Mouse (Mus musculus) ovary, postnatal 14 days (tissue): Measurements from ENCODE around the gene Olfr76.
"Not testable (repeated sequence)": the region's sequence is repeated elsewhere in the genome, so short reads cannot be mapped to it uniquely, and the experiment has no call there.

Experiments
- DNase-seq: peaks from one replicate; pipeline ENCODE4 v3.0.0; 2022; ENCODE audit warnings: low spot score

Olfr76 gene

GRCm38 (mm10) chr19:12123103-12123502, at the start of gene Olfr76:
Olfr76 (minus strand) TSS chr19:12123203.
- DNase-seq: no peak

GRCm38 (mm10) chr19:12170062-12170599, 47.1 kb upstream of the Olfr76 start, which contains the start of gene Olfr1555-ps1:
Olfr1555-ps1 (minus strand) TSS chr19:12170112.
- not testable (repeated sequence) for DNase-seq

DNA sequence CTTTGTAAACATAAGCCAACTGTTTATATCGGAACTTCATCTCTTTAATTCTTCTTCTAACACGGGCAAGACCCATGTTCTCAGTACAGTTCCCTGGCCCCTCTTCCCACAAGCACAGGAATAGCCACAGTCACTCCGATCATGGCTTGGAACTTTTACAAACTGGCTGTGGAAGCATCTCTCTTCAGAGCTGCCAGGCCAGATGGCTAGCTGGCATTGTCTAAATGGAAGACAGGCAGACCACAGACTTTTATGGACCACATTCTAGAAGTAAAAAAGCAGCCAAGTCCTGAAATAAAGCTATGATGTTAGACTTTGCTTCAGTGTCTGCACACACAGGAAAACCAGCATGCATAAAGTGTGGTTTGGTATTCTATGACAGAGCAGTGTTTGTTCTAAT, 22.4 kb upstream of the Olfr76 start:
- DNase-seq: no peak

- no peak for DNase-seq
These were observed 20.4 kb upstream of the Olfr76 start for GRCm38 (mm10) chr19:12143356-12143755.

DNA sequence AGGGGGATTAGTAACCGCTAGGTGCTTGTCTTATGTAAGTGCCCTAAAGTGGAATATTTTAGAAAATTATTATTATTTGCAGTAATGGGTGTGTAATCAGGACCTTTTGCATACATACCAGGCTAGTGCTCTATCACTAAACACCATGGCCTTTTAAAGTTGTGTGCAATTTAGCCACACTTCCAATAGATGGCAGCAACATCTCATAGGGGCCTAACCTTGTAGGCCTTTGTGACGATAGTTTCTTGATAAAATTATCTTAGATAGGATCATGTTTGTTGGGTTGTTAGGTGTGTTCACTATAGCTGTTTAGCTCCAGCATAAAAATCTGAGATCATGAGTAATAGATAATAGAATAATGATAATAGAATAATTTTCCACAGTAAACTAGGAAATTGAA, 11.3 kb upstream of the Olfr76 start:
- DNase-seq: no peak

DNA sequence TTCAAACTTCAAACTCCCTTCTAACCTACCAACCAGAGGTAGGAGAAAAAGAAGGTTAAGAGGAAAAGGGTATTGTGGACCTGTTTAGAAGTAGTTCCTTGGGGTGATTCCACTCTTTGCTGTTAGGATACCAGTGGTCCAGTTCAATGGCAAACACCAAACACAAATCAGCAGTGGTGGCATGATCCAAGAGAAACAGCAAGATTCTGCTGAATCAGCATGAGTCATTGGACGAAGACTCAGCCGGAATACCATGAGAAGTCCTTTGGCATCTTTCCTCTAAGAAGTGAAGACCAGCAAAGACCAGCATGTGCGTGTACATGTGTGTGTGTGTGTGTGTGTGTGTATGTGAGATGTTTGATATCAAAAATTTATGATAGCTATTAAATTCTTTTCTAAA, 6.5 kb downstream of the Olfr76 start:
- DNase-seq: no peak

GRCm38 (mm10) chr19:12115797-12116196, 7.2 kb downstream of the Olfr76 start, which contains the start of gene Olfr1428:
Olfr1428 (minus strand) TSS chr19:12115897.
- DNase-seq: no peak

- no peak for DNase-seq
These were observed 9.2 kb downstream of the Olfr76 start for GRCm38 (mm10) chr19:12113807-12114206.

GRCm38 (mm10) chr19:12104541-12104940, 18.5 kb downstream of the Olfr76 start:
- DNase-seq: no peak

- no peak for DNase-seq
These were observed 19.8 kb downstream of the Olfr76 start, which contains the start of gene Olfr1427 for GRCm38 (mm10) chr19:12103234-12103633. Olfr1427 (minus strand) TSS chr19:12103334.

GRCm38 (mm10) chr19:12091913-12092312, 31.1 kb downstream of the Olfr76 start, which contains the start of gene Olfr1426:
Olfr1426 (minus strand) TSS chr19:12092013.
- DNase-seq: no peak

DNA sequence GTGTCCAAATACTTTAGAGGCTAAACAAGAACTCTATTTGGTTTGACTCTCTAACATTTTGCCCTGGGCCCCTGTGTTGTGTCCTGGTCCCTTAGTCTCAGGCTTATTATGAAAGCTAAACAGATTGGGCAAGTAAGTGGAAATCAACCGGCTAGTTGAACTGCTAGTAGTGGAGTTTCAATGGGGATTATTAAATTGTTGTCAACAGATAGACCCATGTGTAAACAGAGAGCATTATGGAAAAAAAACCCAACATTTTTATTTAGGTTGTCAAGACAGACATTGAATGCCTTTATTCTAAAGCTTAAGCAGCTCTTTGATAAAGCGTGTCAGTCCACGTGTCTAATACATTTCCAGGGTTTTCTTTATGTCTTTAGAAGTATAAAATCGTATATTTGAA, 45.4 kb downstream of the Olfr76 start, which contains the start of gene Olfr1425:
Olfr1425 (minus strand) TSS at position 101 of the 400 bp plus-strand sequence.
- DNase-seq: not testable (repeated sequence)

- DNase-seq: not testable (repeated sequence)
These were observed 53.5 kb downstream of the Olfr76 start for GRCm38 (mm10) chr19:12069546-12069945.
